8 mouse cellular contexts compared by ENCODE assay signal in the genomic region with DNA sequence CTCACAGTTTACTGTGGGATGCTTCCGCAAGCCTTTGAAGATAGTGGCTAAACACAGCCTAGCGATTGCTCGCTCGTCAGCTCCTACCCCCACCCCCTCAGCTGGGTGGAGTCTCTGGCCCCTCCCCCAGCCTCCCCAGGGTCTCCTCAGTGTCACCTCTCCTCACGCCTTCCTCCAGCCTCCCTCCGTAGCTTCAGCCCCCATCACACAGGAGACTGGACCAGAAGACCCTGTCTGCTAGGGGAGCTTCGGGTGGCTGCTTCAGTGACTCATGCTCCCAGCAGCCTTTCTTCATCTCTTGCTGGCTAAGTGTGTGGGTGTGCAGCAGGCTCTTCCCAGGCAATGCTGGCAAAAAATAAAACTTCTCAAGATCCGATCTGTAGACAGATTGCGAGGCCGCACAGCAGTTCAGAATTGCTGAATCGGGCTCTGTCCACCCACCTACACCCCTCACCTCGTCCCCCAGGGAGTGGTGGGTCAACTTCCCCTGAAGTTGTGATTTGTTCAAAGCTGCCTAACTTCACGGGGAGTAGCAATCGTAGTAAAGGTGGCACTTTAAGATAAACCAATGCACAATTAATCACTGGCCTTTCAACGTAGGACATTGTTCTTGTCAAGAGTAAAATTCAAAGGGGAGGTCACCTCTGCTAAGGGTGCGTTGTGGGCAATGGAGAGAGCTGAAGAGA.
DNase-seq lines count a peak whose midpoint lies in the region; ATAC-seq lines count a peak whose summit lies in the region.

No protein-coding gene starts in this region.

- H3K9ac ChIP-seq in embryonic facial prominence, embryonic 15.5 days = no peak overlapping the region

- peak; percentile 63 for ATAC-seq in embryonic facial prominence, embryonic 15.5 days (ENCODE audit: insufficient number of reproducible peaks, low FRiP score, low TSS enrichment, low read depth)
- ATAC-seq in activated CD4-positive, CD25-positive, alpha-beta regulatory T cell, adult 4 months = no peak

- peak; percentile 9 to 48 for DNase-seq in kidney, postnatal 25 days
- no peak for DNase-seq in kidney, adult 18-20 months
- DNase-seq in heart, postnatal 14 days = peak; percentile 29 to 57
- DNase-seq in left cerebral cortex, adult 8-10 months (ENCODE audit: low spot score in 2 of 2) = peak; percentile 29 to 77
- DNase-seq in mesoderm, embryonic 11.5 days (ENCODE audit: low read depth, low spot score) = peak; percentile 68
- peak; percentile 21 for DNase-seq in right cerebral cortex, postnatal 4 days

- intact Hi-C loops in heart, postnatal 14 days (cut with DNase I) = loop anchor here (5.0 kb wide), 1 partner anchor 59 kb away; a partner anchor contains a TSS

- no peaks in the 10 kb centered on the region for H3K27me3 ChIP-seq in embryonic facial prominence, embryonic 15.5 days

- no peaks in the 10 kb centered on the region for H3K9me3 ChIP-seq in embryonic facial prominence, embryonic 15.5 days (replicated peaks)

- H3K27ac ChIP-seq in embryonic facial prominence, embryonic 15.5 days (replicated peaks) = no peak overlapping the region

- peaks cover 7% of the 10 kb centered on the region; the same call in 1 of the 2 replicates for H3K4me1 ChIP-seq in embryonic facial prominence, embryonic 15.5 days

- peak overlapping the region; percentile 45 for H3K4me2 ChIP-seq in embryonic facial prominence, embryonic 15.5 days (replicated peaks)

- no peaks in the 10 kb centered on the region for H3K36me3 ChIP-seq in embryonic facial prominence, embryonic 15.5 days

- H3K4me3 ChIP-seq in embryonic facial prominence, embryonic 15.5 days (replicated peaks) = peak overlapping the region; percentile 22

- 13% methylated on average over 16 of the region's 16 CpGs for WGBS in embryonic facial prominence, embryonic 15.5 days
